ENCODE assay signal across 31 mouse cellular contexts in the genomic region with DNA sequence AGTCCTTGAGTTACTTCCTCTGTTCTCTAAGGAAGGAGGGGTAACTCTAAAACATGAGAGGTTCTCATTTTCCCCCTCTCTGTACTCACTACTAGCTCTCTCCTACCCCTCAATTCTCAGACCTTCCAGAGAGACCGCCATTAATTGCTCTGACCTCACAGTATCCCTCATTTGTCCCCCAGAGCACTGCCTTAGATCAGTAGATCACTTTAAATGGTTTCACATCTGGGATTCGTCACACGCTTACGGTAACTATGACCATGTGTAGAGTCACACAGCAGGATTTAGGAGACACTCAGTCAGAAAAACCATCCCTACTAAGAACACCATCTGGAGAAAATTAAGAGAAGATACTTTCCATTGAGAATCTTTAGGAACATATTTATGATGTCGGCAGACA.
DNase-seq lines count a peak whose midpoint lies in the region; ATAC-seq and TF ChIP-seq lines count a peak whose summit lies in the region.
"Had no signal": no experiment of that assay in that cellular context is flagged by ENCODE, and none has a peak within 500 bp of the region (broad histone marks: within the 10 kb centered on the region; RNA-seq: fewer than 3 reads in every experiment).

No protein-coding gene starts in this region.

- no peak overlapping the region for H3K4me3 ChIP-seq in stomach, embryonic 14.5 days (ENCODE audit: low read depth, low read length)
- no peak overlapping the region for H3K4me3 ChIP-seq in stomach, postnatal 0 days (ENCODE audit: low read depth, low read length)
- H3K4me3 ChIP-seq in embryonic facial prominence, embryonic 14.5 days (ENCODE audit: low read depth, low read length): no peak overlapping the region
- H3K4me3 ChIP-seq in limb, embryonic 14.5 days (replicated peaks; ENCODE audit: low read length): no peak overlapping the region
- no peak overlapping the region for H3K4me3 ChIP-seq in forebrain, embryonic 15.5 days
- no peak overlapping the region for H3K4me3 ChIP-seq in intestine, embryonic 16.5 days (ENCODE audit: low read length)
- H3K4me3 ChIP-seq: forebrain, embryonic 10.5 days; heart, embryonic 13.5 days; hindbrain, embryonic 10.5 days; hindbrain, embryonic 15.5 days; limb, embryonic 12.5 days; liver, embryonic 13.5 days; megakaryocyte, embryonic 14.5 days; midbrain, embryonic 13.5 days; neural tube, embryonic 13.5 days had no signal

- H3K27ac ChIP-seq in stomach, embryonic 14.5 days (ENCODE audit: low read length): no peak overlapping the region
- H3K27ac ChIP-seq in stomach, postnatal 0 days (replicated peaks): no peak overlapping the region
- H3K27ac ChIP-seq in embryonic facial prominence, embryonic 14.5 days (replicated peaks; ENCODE audit: low read depth, low read length): no peak overlapping the region; the same call in 1 of the 2 replicates
- H3K27ac ChIP-seq in limb, embryonic 14.5 days (replicated peaks; ENCODE audit: low read depth, low read length): no peak overlapping the region
- no peak overlapping the region for H3K27ac ChIP-seq in forebrain, embryonic 15.5 days (replicated peaks)
- no peak overlapping the region for H3K27ac ChIP-seq in intestine, embryonic 16.5 days (ENCODE audit: low read length)
- H3K27ac ChIP-seq: forebrain, embryonic 10.5 days; heart, embryonic 13.5 days; hindbrain, embryonic 10.5 days; hindbrain, embryonic 15.5 days; limb, embryonic 12.5 days; liver, embryonic 13.5 days; midbrain, embryonic 13.5 days; neural tube, embryonic 13.5 days had no signal

- 68% methylated on average over 5 of the region's 5 CpGs for WGBS in stomach, embryonic 14.5 days
- 81% methylated on average over 5 of the region's 5 CpGs for WGBS in stomach, postnatal 0 days
- 32% methylated on average over 5 of the region's 5 CpGs for WGBS in embryonic facial prominence, embryonic 14.5 days
- 15% methylated on average over 5 of the region's 5 CpGs for WGBS in limb, embryonic 14.5 days
- 89% methylated on average over 5 of the region's 5 CpGs for WGBS in forebrain, embryonic 15.5 days
- WGBS in intestine, embryonic 16.5 days: 67% methylated on average over 5 of the region's 5 CpGs

- no peak for DNase-seq in stomach, postnatal 0 days (ENCODE audit: low spot score)
- DNase-seq in embryonic facial prominence, embryonic 14.5 days (ENCODE audit: low spot score): peak; percentile 82
- DNase-seq in limb, embryonic 14.5 days (ENCODE audit: low spot score): peak; percentile 33
- DNase-seq in heart, postnatal 4 days: no peak
- DNase-seq: adrenal gland, postnatal 14 days; cerebellum, adult 11-12 months; cerebellum, adult 9-11 months; forebrain, postnatal 0 days; gastrocnemius, postnatal 10 days; heart, postnatal 10 days; kidney, adult 8-10 months; kidney, postnatal 10 days; layer of hippocampus, adult 9-11 months; liver, embryonic 13.5 days; lung, adult 18-20 months; lung, postnatal 4 days; thymus, adult 2 months; thymus, postnatal 36 days had no signal

- TF ChIP-seq POLR2A in limb, embryonic 14.5 days (IDR thresholded peaks at IDR 0.05; ENCODE audit: borderline replicate concordance, extremely low read depth, insufficient read depth, insufficient read length): no peak

- H3K9me3 ChIP-seq in stomach, embryonic 14.5 days (ENCODE audit: control insufficient read depth, low read depth, low read length): no peaks in the 10 kb centered on the region
- H3K9me3 ChIP-seq in stomach, postnatal 0 days (ENCODE audit: control insufficient read depth, low read length): no peaks in the 10 kb centered on the region
- H3K9me3 ChIP-seq in embryonic facial prominence, embryonic 14.5 days (ENCODE audit: control insufficient read depth, low read length): no peaks in the 10 kb centered on the region
- no peaks in the 10 kb centered on the region for H3K9me3 ChIP-seq in limb, embryonic 14.5 days (ENCODE audit: control insufficient read depth, low read length)
- H3K9me3 ChIP-seq in forebrain, embryonic 15.5 days: no peaks in the 10 kb centered on the region
- no peaks in the 10 kb centered on the region for H3K9me3 ChIP-seq in intestine, embryonic 16.5 days (ENCODE audit: control insufficient read depth, low read length)
- H3K9me3 ChIP-seq: forebrain, embryonic 10.5 days; heart, embryonic 13.5 days; hindbrain, embryonic 10.5 days; hindbrain, embryonic 15.5 days; limb, embryonic 12.5 days; liver, embryonic 13.5 days; megakaryocyte, embryonic 14.5 days; neural tube, embryonic 13.5 days had no signal

- no peaks in the 10 kb centered on the region for H3K36me3 ChIP-seq in stomach, embryonic 14.5 days (ENCODE audit: control insufficient read depth, insufficient read depth, low read length)
- no peaks in the 10 kb centered on the region for H3K36me3 ChIP-seq in stomach, postnatal 0 days (ENCODE audit: control insufficient read depth, insufficient read depth, low read length)
- H3K36me3 ChIP-seq in embryonic facial prominence, embryonic 14.5 days (ENCODE audit: control insufficient read depth, insufficient read depth, low read length): no peaks in the 10 kb centered on the region
- no peaks in the 10 kb centered on the region for H3K36me3 ChIP-seq in limb, embryonic 14.5 days (ENCODE audit: control insufficient read depth, insufficient read depth, low read length)
- no peaks in the 10 kb centered on the region for H3K36me3 ChIP-seq in forebrain, embryonic 15.5 days
- no peaks in the 10 kb centered on the region for H3K36me3 ChIP-seq in intestine, embryonic 16.5 days (ENCODE audit: control insufficient read depth, insufficient read depth, low read length)
- H3K36me3 ChIP-seq: forebrain, embryonic 10.5 days; heart, embryonic 13.5 days; hindbrain, embryonic 10.5 days; hindbrain, embryonic 15.5 days; limb, embryonic 12.5 days; liver, embryonic 13.5 days; midbrain, embryonic 13.5 days; neural tube, embryonic 13.5 days had no signal

- peak; percentile 33; the same call in 1 of the 2 replicates for ATAC-seq in stomach, embryonic 14.5 days (ENCODE audit: insufficient number of reproducible peaks, insufficient read depth, low FRiP score, low read depth)
- ATAC-seq in stomach, postnatal 0 days (ENCODE audit: low FRiP score, low TSS enrichment): no peak
- peak; percentile 53 for ATAC-seq in embryonic facial prominence, embryonic 14.5 days (ENCODE audit: low read depth)
- 0 out of 2 replicates have a peak, but pooled peaks have one; percentile 34 for ATAC-seq in limb, embryonic 14.5 days (ENCODE audit: low FRiP score, low read depth)
- no peak for ATAC-seq in forebrain, embryonic 15.5 days (replicated peaks)
- ATAC-seq in intestine, embryonic 16.5 days: no peak
- ATAC-seq: forebrain, postnatal 0 days; inflammation-experienced regulatory T-cells, adult 6 months; lung, postnatal 0 days; midbrain, embryonic 13.5 days had no signal

- H3K27me3 ChIP-seq in stomach, embryonic 14.5 days (ENCODE audit: control insufficient read depth, insufficient read depth, low read length): no peaks in the 10 kb centered on the region
- H3K27me3 ChIP-seq in stomach, postnatal 0 days (ENCODE audit: control insufficient read depth, insufficient read depth, low read length): no peaks in the 10 kb centered on the region
- H3K27me3 ChIP-seq in embryonic facial prominence, embryonic 14.5 days (replicated peaks; ENCODE audit: control insufficient read depth, insufficient read depth, low read length): no peaks in the 10 kb centered on the region
- H3K27me3 ChIP-seq in limb, embryonic 14.5 days (ENCODE audit: control insufficient read depth, insufficient read depth, low read length): no peaks in the 10 kb centered on the region
- H3K27me3 ChIP-seq in forebrain, embryonic 15.5 days: no peaks in the 10 kb centered on the region
- H3K27me3 ChIP-seq in intestine, embryonic 16.5 days (replicated peaks; ENCODE audit: control insufficient read depth, insufficient read depth, low read length): no peaks in the 10 kb centered on the region
- H3K27me3 ChIP-seq: heart, embryonic 13.5 days; hindbrain, embryonic 15.5 days; limb, embryonic 12.5 days; liver, embryonic 13.5 days; megakaryocyte, embryonic 14.5 days; midbrain, embryonic 13.5 days; neural tube, embryonic 13.5 days had no signal

- no peak for TF ChIP-seq CTCF in stomach, postnatal 0 days (IDR thresholded peaks at IDR 0.05; ENCODE audit: low read depth)

- TF ChIP-seq EP300 in stomach, postnatal 0 days (optimal IDR thresholded peaks at IDR 0.05): no peak

- no peak overlapping the region for H3K9ac ChIP-seq in stomach, embryonic 14.5 days (replicated peaks; ENCODE audit: low read depth, low read length)
- H3K9ac ChIP-seq in stomach, postnatal 0 days (ENCODE audit: low read length): no peak overlapping the region
- H3K9ac ChIP-seq in embryonic facial prominence, embryonic 14.5 days (ENCODE audit: low read depth, low read length): no peak overlapping the region
- no peak overlapping the region for H3K9ac ChIP-seq in limb, embryonic 14.5 days (ENCODE audit: low read depth, low read length, severe bottlenecking)
- H3K9ac ChIP-seq in forebrain, embryonic 15.5 days (replicated peaks): no peak overlapping the region
- no peak overlapping the region for H3K9ac ChIP-seq in intestine, embryonic 16.5 days (ENCODE audit: low read depth, low read length)
- H3K9ac ChIP-seq: forebrain, postnatal 0 days; heart, embryonic 13.5 days; hindbrain, embryonic 15.5 days; limb, embryonic 12.5 days; liver, embryonic 13.5 days; midbrain, embryonic 13.5 days; neural tube, embryonic 13.5 days had no signal

- H3K4me1 ChIP-seq in stomach, embryonic 14.5 days (ENCODE audit: control insufficient read depth, insufficient read depth, low read length): no peaks in the 10 kb centered on the region
- no peaks in the 10 kb centered on the region for H3K4me1 ChIP-seq in stomach, postnatal 0 days (replicated peaks; ENCODE audit: control insufficient read depth, insufficient read depth)
- H3K4me1 ChIP-seq in embryonic facial prominence, embryonic 14.5 days (ENCODE audit: control insufficient read depth, insufficient read depth, low read length): no peaks in the 10 kb centered on the region; the same call in 1 of the 2 replicates
- no peaks in the 10 kb centered on the region for H3K4me1 ChIP-seq in limb, embryonic 14.5 days (ENCODE audit: control insufficient read depth, insufficient read depth, low read length)
- no peaks in the 10 kb centered on the region for H3K4me1 ChIP-seq in forebrain, embryonic 15.5 days
- H3K4me1 ChIP-seq in intestine, embryonic 16.5 days (ENCODE audit: control insufficient read depth, insufficient read depth, low read length): no peaks in the 10 kb centered on the region
- H3K4me1 ChIP-seq: limb, embryonic 12.5 days; liver, embryonic 13.5 days; megakaryocyte, embryonic 14.5 days; midbrain, embryonic 13.5 days had no signal

- no peak overlapping the region for H3K4me2 ChIP-seq in stomach, embryonic 14.5 days (replicated peaks; ENCODE audit: low read depth, low read length)
- H3K4me2 ChIP-seq in stomach, postnatal 0 days (replicated peaks; ENCODE audit: low read depth): no peak overlapping the region
- H3K4me2 ChIP-seq in embryonic facial prominence, embryonic 14.5 days (ENCODE audit: low read depth, low read length): no peak overlapping the region
- no peak overlapping the region for H3K4me2 ChIP-seq in limb, embryonic 14.5 days (replicated peaks; ENCODE audit: low read depth, low read length, severe bottlenecking)
- H3K4me2 ChIP-seq in forebrain, embryonic 15.5 days (replicated peaks): no peak overlapping the region
- H3K4me2 ChIP-seq in intestine, embryonic 16.5 days (ENCODE audit: low read depth, low read length): no peak overlapping the region
- H3K4me2 ChIP-seq: heart, embryonic 13.5 days; hindbrain, embryonic 15.5 days; limb, embryonic 12.5 days; liver, embryonic 13.5 days; midbrain, embryonic 13.5 days; neural tube, embryonic 13.5 days had no signal

Comparison
In these comparisons a context has a peak if more than half of its experiments do, and no peak if none do; other contexts are left out.
1. ATAC-seq: peak in stomach, embryonic 14.5 days (single experiment), embryonic facial prominence, embryonic 14.5 days (single experiment) and limb, embryonic 14.5 days (single experiment); none in stomach, postnatal 0 days (single experiment), forebrain, embryonic 15.5 days (single experiment) and intestine, embryonic 16.5 days (single experiment).
2. DNase-seq: peak in embryonic facial prominence, embryonic 14.5 days (single experiment) and limb, embryonic 14.5 days (single experiment); none in stomach, postnatal 0 days (single experiment) and heart, postnatal 4 days (single experiment).